Mouse (Mus musculus) midbrain, embryonic 12.5 days (tissue): Measurements from ENCODE around the gene Syce3. TPM values are rescaled to one million over a fixed set of nuclear protein-coding genes. Genes with fewer than 3 reads are reported as not detected.

Source experiments
- polyA plus RNA-seq: library from polyadenylated mRNA; unstranded; fragments of >200 nt; fragmentation: Nextera tagmentation; extraction: Ambion mirVana; gene quantifications from 2 replicates; pipeline ENCODE4 v1.2.1, GENCODE M21; 2016

Syce3 gene
- polyA plus RNA-seq, 1 experiment from 2014 or later = not detected

Other genes with a start within 250 kb of the Syce3 start
- gene Plxnb2, start 229.7 kb downstream of the Syce3 start, polyA plus RNA-seq = 164 and 170 TPM in 2 replicates
- gene Dennd6b, start 214.0 kb downstream of the Syce3 start, polyA plus RNA-seq = 53.3 and 58.6 TPM in 2 replicates
- 63.7 and 68.5 TPM in 2 replicates for gene Ppp6r2, start 198.9 kb downstream of the Syce3 start, polyA plus RNA-seq
- gene Sbf1, start 95.2 kb downstream of the Syce3 start, polyA plus RNA-seq = 91.7 and 94.0 TPM in 2 replicates
- gene Adm2, start 87.8 kb downstream of the Syce3 start, polyA plus RNA-seq = not detected in 2 replicates
- gene Miox, start 76.1 kb downstream of the Syce3 start, polyA plus RNA-seq = not detected in 2 replicates
- 44.3 and 48.8 TPM in 2 replicates for gene Lmf2, start 54.8 kb downstream of the Syce3 start, polyA plus RNA-seq
- 164 and 170 TPM in 2 replicates for gene Ncaph2, start 54.8 kb downstream of the Syce3 start, polyA plus RNA-seq
- 5.8 TPM in 2 replicates for gene Sco2, start 36.7 kb downstream of the Syce3 start, polyA plus RNA-seq
- 1.4 and 1.9 TPM in 2 replicates for gene Tymp, start 33.5 kb downstream of the Syce3 start, polyA plus RNA-seq
- 0.51 and 1.2 TPM in 2 replicates for gene Odf3b, start 31.2 kb downstream of the Syce3 start, polyA plus RNA-seq
- gene Klhdc7b, start 25.6 kb downstream of the Syce3 start, polyA plus RNA-seq = not detected in 2 replicates
- 0.90 and 1.1 TPM in 2 replicates for gene Cpt1b, start 15.4 kb upstream of the Syce3 start, polyA plus RNA-seq
- 5.7 and 7.0 TPM in 2 replicates for gene C730034F03Rik, start 19.1 kb upstream of the Syce3 start, polyA plus RNA-seq
- not detected in 2 replicates for gene Gm44502, start 19.2 kb upstream of the Syce3 start, polyA plus RNA-seq
- 67.5 and 68.0 TPM in 2 replicates for gene Chkb, start 19.4 kb upstream of the Syce3 start, polyA plus RNA-seq
- gene Mapk8ip2, start 43.4 kb upstream of the Syce3 start, polyA plus RNA-seq = 54.9 and 58.7 TPM in 2 replicates
- 13.7 and 14.1 TPM in 2 replicates for gene Arsa, start 66.9 kb upstream of the Syce3 start, polyA plus RNA-seq
- 6.9 and 8.0 TPM in 2 replicates for gene Shank3, start 89.1 kb upstream of the Syce3 start, polyA plus RNA-seq
- 0.74 and 1.3 TPM in 2 replicates for gene Acr, start 157.8 kb upstream of the Syce3 start, polyA plus RNA-seq
- 70.5 and 77.8 TPM in 2 replicates for gene Rabl2, start 181.4 kb upstream of the Syce3 start, polyA plus RNA-seq